Mouse (Mus musculus): ENCODE data around the gene Asf1b. TPM values are rescaled to one million over a fixed set of nuclear protein-coding genes. Genes with fewer than 3 reads are reported as not detected.

Asf1b gene
- polyA plus RNA-seq (2017; shearing (Covaris generic)), result 5.4 TPM

GRCm38 (mm10) chr8:83955106-83955957 is at the start of gene Asf1b, which contains the start of gene Gm10644:
Asf1b (plus strand) TSS chr8:83955507.
Gm10644 (minus strand) TSS chr8:83955205.

GRCm38 (mm10) chr8:83972150-83973120 is 17.1 kb downstream of the Asf1b start, which contains the start of gene Prkaca:
Prkaca (plus strand) TSS chr8:83972993.

GRCm38 (mm10) chr8:83997511-83998141 is 42.3 kb downstream of the Asf1b start, which contains the start of gene Samd1:
Samd1 (plus strand) TSS chr8:83997672.

GRCm38 (mm10) chr8:84001281-84002000 is 46.1 kb downstream of the Asf1b start, which contains the start of gene 1700067K01Rik:
1700067K01Rik (plus strand) TSS chr8:84001502.

GRCm38 (mm10) chr8:84011705-84012498 is 56.6 kb downstream of the Asf1b start, which contains the start of gene 2210011C24Rik:
2210011C24Rik (minus strand) TSS chr8:84012171.

Other genes starting within 250 kb of the Asf1b start
- 141 TPM for gene Ddx39, start 240.3 kb upstream of the Asf1b start, polyA plus RNA-seq (2017; shearing (Covaris generic))
- 521 TPM for gene Adgre5, start 214.2 kb upstream of the Asf1b start, polyA plus RNA-seq (2017; shearing (Covaris generic))
- 5.4 TPM for gene Adgrl1, start 55.4 kb upstream of the Asf1b start, polyA plus RNA-seq (2017; shearing (Covaris generic))
- gene Gm10644, start 302 bp upstream of the Asf1b start, polyA plus RNA-seq (2017; shearing (Covaris generic)), result 0.85 TPM
- 37.4 TPM for gene Prkaca, start 17.5 kb downstream of the Asf1b start, polyA plus RNA-seq (2017; shearing (Covaris generic))
- gene Samd1, start 42.2 kb downstream of the Asf1b start, polyA plus RNA-seq (2017; shearing (Covaris generic)), result 4.2 TPM
- gene 1700067K01Rik, start 46.0 kb downstream of the Asf1b start, polyA plus RNA-seq (2017; shearing (Covaris generic)), result not detected
- 3.5 TPM for gene 2210011C24Rik, start 56.7 kb downstream of the Asf1b start, polyA plus RNA-seq (2017; shearing (Covaris generic))
- gene Palm3, start 66.0 kb downstream of the Asf1b start, polyA plus RNA-seq (2017; shearing (Covaris generic)), result 4.0 TPM
- gene Il27ra, start 87.1 kb downstream of the Asf1b start, polyA plus RNA-seq (2017; shearing (Covaris generic)), result 213 TPM
- 0.63 TPM for gene Rln3, start 89.5 kb downstream of the Asf1b start, polyA plus RNA-seq (2017; shearing (Covaris generic))
- gene Gm10643, start 109.6 kb downstream of the Asf1b start, polyA plus RNA-seq (2017; shearing (Covaris generic)), result 2.2 TPM
- gene Rfx1, start 111.3 kb downstream of the Asf1b start, polyA plus RNA-seq (2017; shearing (Covaris generic)), result 26.0 TPM
- gene Dcaf15, start 149.3 kb downstream of the Asf1b start, polyA plus RNA-seq (2017; shearing (Covaris generic)), result 29.9 TPM
- gene Podnl1, start 170.5 kb downstream of the Asf1b start, polyA plus RNA-seq (2017; shearing (Covaris generic)), result 43.1 TPM
- gene Cc2d1a, start 192.4 kb downstream of the Asf1b start, polyA plus RNA-seq (2017; shearing (Covaris generic)), result 38.6 TPM
- 0.43 TPM for gene 4930432K21Rik, start 192.5 kb downstream of the Asf1b start, polyA plus RNA-seq (2017; shearing (Covaris generic))
- gene Nanos3, start 229.7 kb downstream of the Asf1b start, polyA plus RNA-seq (2017; shearing (Covaris generic)), result not detected

Measured in effector memory CD4-positive, alpha-beta T cell, adult 7 months (primary cell).